Comparison of ENCODE assay signal across 9 mouse cellular contexts in genomic region chr7:45238723-45239496, GRCm38 (mm10). TPM values are rescaled to one million over a fixed set of nuclear protein-coding genes. Genes with fewer than 3 reads are reported as not detected.
A peak's percentile ranks its signal among the peaks of the same experiment; 100 is the strongest.
DNase-seq lines count a peak whose midpoint lies in the region; ATAC-seq lines count a peak whose summit lies in the region.
"Had no signal": no experiment of that assay in that cellular context is flagged by ENCODE, and none has a peak within 500 bp of the region (broad histone marks: within the 10 kb centered on the region; RNA-seq: fewer than 3 reads in every experiment).

Cd37 (minus strand) TSS chr7:45239115.

- 0 out of 2 replicates have a peak within 1 kb of the TSS, but pooled peaks have one; percentile 8 for H3K27ac ChIP-seq in heart, embryonic 15.5 days
- H3K27ac ChIP-seq: lung, embryonic 15.5 days had no signal

- ATAC-seq in heart, embryonic 15.5 days (replicated peaks; ENCODE audit: insufficient number of reproducible peaks, insufficient read depth, low FRiP score, low read depth) = no peak
- ATAC-seq in megakaryocyte, adult 5-6 weeks (ENCODE audit: poor library complexity, severe bottlenecking) = peak; percentile 81

- H3K9ac ChIP-seq in heart, embryonic 15.5 days = 0 out of 2 replicates have a peak within 1 kb of the TSS, but pooled peaks have one; percentile 2
- H3K9ac ChIP-seq: lung, embryonic 15.5 days had no signal

- peak within 1 kb of the TSS; percentile 20; the same call in 1 of the 2 replicates for H3K4me3 ChIP-seq in heart, embryonic 15.5 days
- H3K4me3 ChIP-seq: lung, embryonic 15.5 days had no signal

- H3K27me3 ChIP-seq in heart, embryonic 15.5 days = peaks cover 2% of the 10 kb centered on the region; the same call in 1 of the 2 replicates
- H3K27me3 ChIP-seq: lung, embryonic 15.5 days had no signal

- peak within 1 kb of the TSS; percentile 21; the same call in 1 of the 2 replicates for H3K4me2 ChIP-seq in heart, embryonic 15.5 days
- H3K4me2 ChIP-seq: lung, embryonic 15.5 days had no signal

- H3K9me3 ChIP-seq in heart, embryonic 15.5 days (replicated peaks) = no peaks in the 10 kb centered on the region
- H3K9me3 ChIP-seq: lung, embryonic 15.5 days had no signal

- peak; percentile 48 to 61 for DNase-seq in lung, adult 18-20 months
- no peak for DNase-seq in lung, postnatal 14 days
- peak; percentile 84 for DNase-seq in thymus, postnatal 25 days
- no peak for DNase-seq in cerebellum, postnatal 4 days (ENCODE audit: low spot score in 2 of 2)
- no peak for DNase-seq in kidney, adult 11 months
- DNase-seq in gastrocnemius, postnatal 25 days = no peak

- 40% methylated on average over 20 of the region's 20 CpGs for WGBS in heart, embryonic 15.5 days

- no peaks in the 10 kb centered on the region for H3K36me3 ChIP-seq in heart, embryonic 15.5 days
- H3K36me3 ChIP-seq: lung, embryonic 15.5 days had no signal

- peaks cover 34% of the 10 kb centered on the region for H3K4me1 ChIP-seq in heart, embryonic 15.5 days (replicated peaks)

RNA-seq across cellular contexts. Expression of gene Cd37, which starts in this region (rescaled TPM):
- 2.4 and 8.3 TPM in 2 replicates for polyA plus RNA-seq in heart, embryonic 15.5 days (2015; fragmentation: Nextera tagmentation; extraction: Ambion mirVana)
- 105 and 111 TPM in 2 replicates for total RNA-seq in megakaryocyte, adult 5-6 weeks (2015)
- total RNA-seq in megakaryocyte, adult 5-6 weeks (2017) = 67.9 and 74.9 TPM in 2 replicates
- total RNA-seq in gastrocnemius, postnatal 25 days (2021) = 1 to 10 TPM; 1.3 to 2.0 TPM

Comparison
In these comparisons a context has a peak if more than half of its experiments do, and no peak if none do; other contexts are left out.
1. RNA of gene Cd37 (total RNA-seq): 67.9 to 111 TPM in megakaryocyte, adult 5-6 weeks; 1.3 to 2.0 TPM in gastrocnemius, postnatal 25 days; every median in the first group is over 10 times any median in the second.
2. DNase-seq: peak in lung, adult 18-20 months (2 of 2) and thymus, postnatal 25 days (single experiment); none in lung, postnatal 14 days (single experiment), cerebellum, postnatal 4 days (0 of 2), kidney, adult 11 months (single experiment) and gastrocnemius, postnatal 25 days (single experiment).